Mouse (Mus musculus): ENCODE results near the gene Efemp2. TPM values are rescaled to one million over a fixed set of nuclear protein-coding genes. Genes with fewer than 3 reads are reported as not detected.

Gene Efemp2
- polyA plus RNA-seq, 1 experiment, result 368 TPM

DNA sequence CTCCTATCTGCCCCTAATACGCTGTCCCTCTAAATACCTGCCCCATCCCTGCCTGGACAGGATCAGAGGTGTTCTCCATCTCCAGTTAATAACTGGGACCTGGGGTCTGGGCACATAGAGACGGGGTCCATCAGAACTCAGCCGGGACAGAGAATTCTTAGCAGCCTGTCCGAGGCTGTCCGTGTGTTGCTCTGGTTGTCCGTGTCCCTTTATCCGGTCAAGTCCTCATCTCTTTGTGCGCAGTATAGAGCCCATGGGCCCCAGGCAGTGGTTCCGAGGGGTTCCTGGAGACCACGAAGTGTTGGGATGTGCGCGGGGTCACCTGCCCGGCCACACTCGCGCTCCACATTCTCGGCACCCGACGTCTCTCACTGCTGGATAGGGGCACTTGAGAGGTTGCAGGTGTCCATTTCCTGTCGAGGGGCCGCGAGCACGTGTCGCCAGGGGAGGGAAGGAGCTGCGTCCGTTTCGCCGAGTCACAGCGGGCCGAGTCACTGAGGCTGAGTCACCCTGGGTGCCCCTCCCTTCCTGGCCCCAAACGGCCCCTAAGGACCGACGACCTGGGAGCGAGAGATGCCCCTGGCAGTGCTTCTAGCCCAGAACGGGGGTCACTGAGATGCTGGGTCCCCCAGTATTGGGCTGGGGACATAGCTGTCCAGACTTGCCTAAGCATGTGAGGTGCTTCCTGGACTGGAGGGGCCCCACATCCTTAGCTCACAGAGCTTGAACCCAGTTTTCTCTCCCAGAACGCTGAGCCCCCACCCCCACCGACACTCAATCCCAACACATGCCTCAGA lies 25.2 kb upstream of the Efemp2 start:
- Histone ChIP-seq H3K27ac (ENCODE audit: insufficient read depth, low read length) (peak overlapping the region; percentile 32; the same call in 1 of the 2 replicates), H3K4me1 (ENCODE audit: control insufficient read depth, insufficient read depth, low read length) (peaks cover 19% of the 10 kb centered on the region), H3K4me3 (ENCODE audit: insufficient read depth, low read length) (peak overlapping the region; percentile 65)
- TF ChIP-seq POLR2A (IDR thresholded peaks at IDR 0.05; ENCODE audit: low read depth, low read length) (peak; percentile 59; the same call in 1 of the 2 replicates), CTCF (IDR thresholded peaks at IDR 0.05; ENCODE audit: borderline replicate concordance, insufficient read depth, low read length) (no peak)

DNA sequence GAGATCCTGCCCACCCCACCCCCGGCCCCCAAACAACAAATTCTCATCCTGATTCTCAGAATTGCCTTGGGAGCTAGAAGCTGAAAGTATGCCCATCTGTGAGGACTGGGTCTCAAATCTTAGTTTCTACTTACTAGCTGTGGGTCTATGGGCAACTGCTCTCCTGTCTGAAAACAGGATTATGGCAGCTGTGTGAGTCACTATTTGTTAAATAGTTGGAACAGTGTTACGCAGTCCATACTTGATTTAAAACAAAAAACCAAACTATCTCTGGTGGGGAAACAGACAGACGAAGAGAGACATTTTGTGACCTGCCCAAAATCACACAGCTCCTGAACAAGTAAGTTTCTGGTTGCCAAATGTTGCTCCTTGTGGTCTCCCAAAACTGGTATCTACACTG lies 24.1 kb upstream of the Efemp2 start:
- TF ChIP-seq CTCF (IDR thresholded peaks at IDR 0.05; ENCODE audit: borderline replicate concordance, insufficient read depth, low read length) (no peak), POLR2A (IDR thresholded peaks at IDR 0.05; ENCODE audit: low read depth, low read length) (no peak)
- Histone ChIP-seq H3K27ac (ENCODE audit: insufficient read depth, low read length) (peak overlapping the region; percentile 34; the same call in 1 of the 2 replicates), H3K4me3 (ENCODE audit: insufficient read depth, low read length) (peak overlapping the region; percentile 65; the same call in 1 of the 2 replicates), H3K4me1 (ENCODE audit: control insufficient read depth, insufficient read depth, low read length) (peaks cover 13% of the 10 kb centered on the region)

DNA sequence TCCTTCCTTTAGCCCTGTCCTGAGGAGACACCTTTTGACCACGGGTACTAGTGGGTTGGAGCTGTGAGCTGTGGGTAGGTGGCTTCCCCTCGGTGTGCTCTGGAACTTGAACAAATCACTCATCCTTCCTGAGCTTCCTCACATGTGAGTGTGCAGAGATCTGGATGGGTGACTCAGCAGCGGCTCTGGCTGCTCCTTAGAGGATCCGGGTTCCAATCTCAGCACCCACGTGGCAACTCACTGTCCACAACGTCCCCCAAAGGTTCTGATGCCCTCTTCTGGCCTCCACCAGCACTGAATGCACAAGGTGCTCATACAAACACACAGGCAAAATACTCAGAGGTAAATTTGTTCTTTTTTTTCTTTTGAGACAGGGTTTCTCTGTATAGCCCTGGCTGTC lies 22.0 kb upstream of the Efemp2 start:
- TF ChIP-seq POLR2A (IDR thresholded peaks at IDR 0.05; ENCODE audit: low read depth, low read length), result no peak
- no peak for TF ChIP-seq CTCF (IDR thresholded peaks at IDR 0.05; ENCODE audit: borderline replicate concordance, insufficient read depth, low read length)
- no peak overlapping the region for H3K4me3 ChIP-seq (ENCODE audit: insufficient read depth, low read length)
- H3K4me1 ChIP-seq (ENCODE audit: control insufficient read depth, insufficient read depth, low read length), result peaks cover 11% of the 10 kb centered on the region; the same call in 1 of the 2 replicates
- H3K27ac ChIP-seq (ENCODE audit: insufficient read depth, low read length), result no peak overlapping the region

DNA sequence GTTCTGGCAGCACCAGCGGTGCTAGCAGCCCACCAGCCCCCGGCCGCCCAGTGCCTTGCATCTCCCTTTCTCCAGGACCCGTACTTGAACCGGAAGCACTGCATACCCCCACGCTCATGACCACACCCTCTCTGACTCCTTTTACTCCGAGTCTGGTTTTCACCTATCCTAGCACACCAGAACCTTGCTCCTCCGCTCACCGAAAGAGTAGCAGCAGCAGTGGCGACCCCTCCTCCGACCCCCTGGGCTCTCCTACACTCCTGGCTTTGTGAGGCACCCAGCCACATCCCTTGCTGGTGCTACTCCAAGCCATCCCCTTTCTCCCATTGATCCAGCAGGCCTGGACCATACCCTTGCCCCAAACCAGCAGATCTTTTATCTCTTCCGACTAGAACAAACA lies 18.7 kb upstream of the Efemp2 start:
- Histone ChIP-seq H3K4me1 (ENCODE audit: control insufficient read depth, insufficient read depth, low read length) (peaks cover 15% of the 10 kb centered on the region; the same call in 1 of the 2 replicates), H3K4me3 (ENCODE audit: insufficient read depth, low read length) (peak overlapping the region; percentile 70; the same call in 1 of the 2 replicates), H3K27ac (ENCODE audit: insufficient read depth, low read length) (no peak overlapping the region)
- TF ChIP-seq POLR2A (IDR thresholded peaks at IDR 0.05; ENCODE audit: low read depth, low read length), result no peak
- TF ChIP-seq CTCF (IDR thresholded peaks at IDR 0.05; ENCODE audit: borderline replicate concordance, insufficient read depth, low read length), result no peak

DNA sequence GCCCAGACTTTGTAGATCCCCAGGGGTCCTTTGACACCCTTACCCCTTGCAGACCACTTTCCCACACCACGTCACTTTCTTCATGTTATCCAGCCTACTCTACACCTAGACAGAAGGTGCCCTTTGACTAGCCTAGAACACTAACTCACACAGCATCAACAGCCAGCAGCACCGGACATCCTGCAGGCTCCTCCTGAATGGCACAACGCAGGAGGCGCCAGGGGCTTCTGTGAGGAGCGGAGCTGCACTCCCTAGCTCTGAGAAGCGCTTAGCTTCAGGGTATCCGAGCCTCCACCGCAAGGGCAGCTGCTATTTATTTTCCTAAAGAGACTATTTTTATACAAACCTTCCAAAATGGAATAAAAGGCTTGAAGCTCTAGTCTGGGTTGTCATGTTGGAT lies 18.2 kb upstream of the Efemp2 start:
- Histone ChIP-seq H3K4me1 (ENCODE audit: control insufficient read depth, insufficient read depth, low read length) (peaks cover 14% of the 10 kb centered on the region; the same call in 1 of the 2 replicates), H3K4me3 (ENCODE audit: insufficient read depth, low read length) (peak overlapping the region; percentile 70), H3K27ac (ENCODE audit: insufficient read depth, low read length) (no peak overlapping the region)
- TF ChIP-seq POLR2A (IDR thresholded peaks at IDR 0.05; ENCODE audit: low read depth, low read length), result no peak
- TF ChIP-seq CTCF (IDR thresholded peaks at IDR 0.05; ENCODE audit: borderline replicate concordance, insufficient read depth, low read length), result no peak

DNA sequence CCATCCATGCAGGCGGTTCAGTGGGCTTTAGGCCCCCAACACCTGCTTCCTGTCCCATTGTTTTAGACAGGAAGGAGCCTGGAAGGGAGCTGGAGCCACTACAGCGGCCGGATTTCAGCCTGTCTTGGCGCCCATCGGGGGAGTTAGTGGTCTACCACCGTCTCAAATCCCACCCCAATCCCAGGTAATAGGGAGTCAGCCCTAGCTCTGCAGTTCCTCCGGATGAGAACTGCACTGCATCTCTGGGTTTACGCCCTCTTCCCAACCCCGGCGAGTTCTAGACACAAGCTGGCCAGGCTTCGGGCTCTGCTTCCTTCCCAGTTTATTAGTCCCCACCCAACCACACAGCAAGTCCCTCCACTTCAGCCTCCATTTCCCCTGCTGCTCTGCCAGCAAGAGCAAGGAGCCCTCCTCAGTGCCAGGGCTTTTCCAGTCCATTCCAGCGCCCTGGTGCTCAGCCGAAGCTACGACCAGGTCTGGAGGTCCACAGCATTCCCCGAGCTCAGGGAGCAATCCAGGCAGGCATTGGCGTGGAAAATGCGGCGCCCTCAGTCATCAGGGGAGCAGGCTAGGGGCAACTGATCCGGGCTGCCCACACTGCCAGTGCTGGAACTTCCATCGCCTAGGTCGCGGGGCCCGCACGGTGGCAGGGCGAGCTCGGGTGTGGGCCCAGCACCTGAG lies 17.4 kb upstream of the Efemp2 start:
- peak overlapping the region; percentile 66; the same call in 1 of the 2 replicates for H3K27ac ChIP-seq (ENCODE audit: insufficient read depth, low read length)
- peak overlapping the region; percentile 70 for H3K4me3 ChIP-seq (ENCODE audit: insufficient read depth, low read length)
- peaks cover 16% of the 10 kb centered on the region; the same call in 1 of the 2 replicates for H3K4me1 ChIP-seq (ENCODE audit: control insufficient read depth, insufficient read depth, low read length)
- TF ChIP-seq CTCF (IDR thresholded peaks at IDR 0.05; ENCODE audit: borderline replicate concordance, insufficient read depth, low read length) (no peak), POLR2A (IDR thresholded peaks at IDR 0.05; ENCODE audit: low read depth, low read length) (peak; percentile 1; the same call in 1 of the 2 replicates)

DNA sequence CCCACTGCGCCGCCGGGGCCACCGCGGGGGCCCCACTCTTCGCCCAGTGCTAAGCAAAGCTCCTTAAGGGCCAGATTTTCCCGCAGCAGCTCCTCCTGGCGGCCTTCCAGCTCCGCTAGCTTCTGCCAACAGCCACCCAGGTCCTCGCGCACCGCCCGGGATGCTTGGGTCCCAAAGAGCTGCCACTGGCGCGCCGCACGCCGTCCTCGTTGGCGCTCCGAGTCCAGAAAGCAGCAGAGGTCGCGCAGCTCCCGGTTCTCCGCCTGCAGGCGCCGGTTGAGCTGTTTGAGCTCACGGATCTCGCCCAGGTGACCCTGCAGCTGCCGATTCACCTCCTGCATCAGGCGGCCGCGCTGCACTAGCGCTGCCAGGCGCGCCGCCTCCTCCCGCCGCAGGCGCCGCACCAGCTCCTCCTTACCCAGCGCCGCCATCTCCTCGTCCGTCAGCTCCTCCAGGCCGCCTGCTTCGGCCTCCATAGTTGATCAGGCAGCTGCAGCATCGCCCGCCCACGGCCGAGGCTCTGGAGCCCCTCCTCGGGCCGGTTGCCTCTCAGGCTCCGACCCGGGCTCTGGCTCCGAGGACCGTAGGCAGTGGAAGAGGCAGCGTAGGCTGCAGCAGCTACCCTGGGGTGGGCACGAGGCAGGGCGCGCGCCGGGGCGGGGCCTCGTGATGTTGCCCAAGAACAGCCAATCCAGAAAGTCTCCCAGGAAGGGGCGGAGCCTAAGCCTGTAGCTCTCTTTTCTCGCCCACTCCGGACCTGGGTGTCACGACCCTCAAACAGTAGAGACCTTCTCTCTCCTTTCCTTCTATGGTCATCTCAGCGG lies 16.6 kb upstream of the Efemp2 start:
- peaks cover 21% of the 10 kb centered on the region; the same call in 1 of the 2 replicates for H3K4me1 ChIP-seq (ENCODE audit: control insufficient read depth, insufficient read depth, low read length)
- H3K4me3 ChIP-seq (ENCODE audit: insufficient read depth, low read length), result peak overlapping the region; percentile 70
- H3K27ac ChIP-seq (ENCODE audit: insufficient read depth, low read length), result peak overlapping the region; percentile 66
- TF ChIP-seq CTCF (IDR thresholded peaks at IDR 0.05; ENCODE audit: borderline replicate concordance, insufficient read depth, low read length), result no peak
- TF ChIP-seq POLR2A (IDR thresholded peaks at IDR 0.05; ENCODE audit: low read depth, low read length), result peak; percentile 95

DNA sequence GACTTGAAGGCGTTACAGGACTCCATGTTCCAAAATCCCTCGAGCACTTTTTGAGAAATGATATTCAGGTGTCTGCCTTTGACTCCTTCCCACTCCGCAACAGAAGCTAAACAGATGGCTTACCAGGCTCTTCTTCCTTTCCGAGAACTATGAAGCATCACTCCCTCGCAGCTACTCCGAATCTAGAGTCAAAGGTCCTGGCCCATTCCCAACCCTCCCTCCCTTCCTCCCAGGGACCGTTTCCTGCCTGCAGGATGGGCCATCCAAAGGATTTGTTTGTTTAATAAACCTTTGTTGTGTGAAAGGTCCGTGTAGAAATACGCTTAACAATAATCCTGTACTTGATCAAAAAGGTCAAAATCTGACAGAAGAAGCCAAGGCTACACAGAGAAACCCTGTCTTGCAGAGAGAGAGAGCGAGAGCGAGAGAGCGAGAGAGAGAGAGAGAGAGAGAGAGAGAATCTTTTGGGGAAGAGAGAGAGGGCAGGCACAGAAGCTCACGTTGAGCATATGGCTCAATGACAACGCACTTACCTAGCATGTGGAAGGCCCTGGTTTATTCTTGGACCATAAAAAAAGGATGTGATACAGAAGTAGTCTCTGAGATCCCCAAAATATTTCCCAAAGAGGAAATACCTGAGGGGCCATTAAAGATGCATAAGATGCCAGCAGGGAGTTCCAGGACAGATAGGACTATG lies 15.9 kb upstream of the Efemp2 start, which contains the start of gene Ccdc85b:
Gene Ccdc85b, minus strand, starts transcription at position 149 of the 697 bp plus-strand sequence.
- Histone ChIP-seq H3K27ac (ENCODE audit: insufficient read depth, low read length) (peak within 1 kb of the TSS; percentile 66), H3K4me1 (ENCODE audit: control insufficient read depth, insufficient read depth, low read length) (peaks cover 21% of the 10 kb centered on the region; the same call in 1 of the 2 replicates), H3K4me3 (ENCODE audit: insufficient read depth, low read length) (peak within 1 kb of the TSS; percentile 70)
- TF ChIP-seq POLR2A (IDR thresholded peaks at IDR 0.05; ENCODE audit: low read depth, low read length), result no peak
- no peak for TF ChIP-seq CTCF (IDR thresholded peaks at IDR 0.05; ENCODE audit: borderline replicate concordance, insufficient read depth, low read length)

Measured in embryonic fibroblast, embryonic 13.5 days (primary cell).